Mouse (Mus musculus) common myeloid progenitor, adult 5-6 weeks (primary cell): ENCODE results near the gene Tas1r2. TPM values are rescaled to one million over a fixed set of nuclear protein-coding genes. Genes with fewer than 3 reads are reported as not detected.

ENCODE experiments used
- ATAC-seq: replicated peaks from 2 replicates; pipeline ENCODE4 v1.8.0; 2016; ENCODE audit warnings: low read depth, mild to moderate bottlenecking, moderate TSS enrichment, inconsistent platforms; ENCODE audit not compliant: poor library complexity, severe bottlenecking
- total RNA-seq: library from RNA; stranded (forward); fragments of 200-1000, 187-1606 nt; gene quantifications from 2 replicates; pipeline ENCODE4 v1.2.3, GENCODE M21; 2017

Gene Tas1r2
- total RNA-seq, 1 experiment from 2014 or later, result not detected

DNA sequence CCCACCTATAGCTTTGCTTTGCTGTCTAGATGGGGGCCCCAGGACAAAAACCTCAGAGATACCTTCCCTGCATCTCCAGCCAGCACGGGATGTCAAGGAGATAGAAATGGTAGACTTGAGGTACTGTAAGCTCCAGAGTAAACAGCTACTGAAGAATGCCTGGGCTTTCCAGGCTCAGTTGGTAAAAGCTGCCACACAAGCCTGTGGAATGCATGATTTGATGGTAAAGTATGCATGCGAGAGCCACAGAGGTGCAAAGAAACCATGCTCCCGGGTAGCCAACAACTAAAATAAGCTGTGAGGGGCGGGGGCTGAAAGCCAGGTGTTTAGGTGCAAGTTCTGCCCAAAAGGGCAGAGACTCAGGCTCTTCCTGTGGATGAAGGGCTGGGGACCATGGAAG is 49.6 kb downstream of the Tas1r2 start:
- ATAC-seq, result no peak

DNA sequence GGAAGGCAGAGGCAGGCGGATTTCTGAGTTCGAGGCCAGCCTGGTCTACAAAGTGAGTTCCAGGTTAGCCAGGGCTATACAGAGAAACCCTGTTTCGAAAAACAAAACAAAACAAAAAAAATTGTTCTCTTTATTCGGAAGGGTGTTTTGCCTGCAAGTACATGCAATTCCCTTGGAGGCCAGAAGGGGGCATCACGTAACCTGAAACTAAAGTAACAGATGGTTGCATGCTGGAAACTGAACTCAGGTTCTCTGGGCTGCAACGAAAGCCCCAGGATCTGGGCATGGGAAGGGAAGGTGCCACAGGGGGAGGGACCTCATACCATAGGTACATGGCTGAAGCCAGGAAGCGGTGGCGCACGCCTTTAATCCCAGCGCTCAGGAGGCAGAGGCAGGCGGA is 50.1 kb downstream of the Tas1r2 start:
- ATAC-seq, result no peak

DNA sequence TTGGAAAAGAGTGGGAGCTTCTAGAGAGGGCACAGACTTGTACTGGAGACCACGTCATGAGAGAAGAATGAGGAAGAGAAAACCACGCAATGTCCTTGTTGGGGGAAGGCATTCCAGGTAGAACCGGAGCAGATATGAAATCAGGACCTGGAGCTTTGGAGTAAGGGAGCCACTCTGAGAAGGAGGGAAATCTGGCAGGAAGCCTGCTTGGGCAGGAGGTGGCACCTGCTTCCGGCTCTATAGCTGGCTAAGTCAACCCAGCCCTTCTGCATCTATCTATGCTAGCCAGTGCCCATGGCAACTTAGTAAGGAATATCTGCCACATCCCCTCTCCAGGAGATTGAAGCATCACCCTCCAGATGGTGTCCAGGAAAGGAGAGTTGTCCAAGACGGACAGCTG is 52.6 kb downstream of the Tas1r2 start:
- ATAC-seq, result no peak

DNA sequence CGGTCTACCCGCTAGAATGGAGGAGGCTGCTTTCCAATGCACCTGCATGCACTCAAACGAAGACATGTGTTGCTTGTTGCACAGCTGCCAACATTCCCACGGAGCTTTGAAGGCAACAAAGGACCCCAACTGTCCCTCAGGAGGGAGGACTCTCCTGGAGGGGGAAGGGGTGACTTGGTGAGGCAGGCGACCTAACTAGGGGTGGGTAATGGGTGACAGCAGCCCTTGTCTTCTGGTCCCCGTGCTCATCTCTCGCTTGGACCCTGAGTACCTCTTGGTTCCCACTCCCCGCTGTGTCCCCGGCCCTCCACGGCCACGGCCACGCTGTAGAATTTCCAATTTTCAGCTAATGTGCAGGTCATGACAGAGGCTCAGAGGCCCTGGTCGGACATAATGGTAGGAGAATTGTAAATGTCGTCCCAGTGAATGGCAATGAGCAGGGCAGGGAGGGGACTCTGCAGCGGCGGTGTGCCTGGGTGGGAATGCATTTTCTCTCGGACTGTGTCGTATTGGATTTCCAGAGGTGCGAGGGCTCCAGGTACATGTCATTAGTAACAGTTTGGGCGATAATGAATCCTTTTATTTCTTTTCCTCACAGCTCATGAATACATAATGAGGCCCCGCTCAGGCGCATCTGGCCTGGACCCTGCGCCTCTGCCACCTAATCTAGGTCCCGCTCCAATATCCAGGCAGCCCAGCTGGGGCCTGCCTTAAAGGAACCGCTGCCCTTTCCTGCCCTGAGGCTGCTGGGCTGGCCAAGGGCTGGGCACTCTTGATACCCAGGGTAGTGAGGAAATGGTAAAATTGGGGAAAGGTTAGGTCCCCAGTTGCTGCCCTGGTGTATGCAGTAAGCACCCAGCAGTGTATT is 57.4 kb downstream of the Tas1r2 start:
- no peak for ATAC-seq

DNA sequence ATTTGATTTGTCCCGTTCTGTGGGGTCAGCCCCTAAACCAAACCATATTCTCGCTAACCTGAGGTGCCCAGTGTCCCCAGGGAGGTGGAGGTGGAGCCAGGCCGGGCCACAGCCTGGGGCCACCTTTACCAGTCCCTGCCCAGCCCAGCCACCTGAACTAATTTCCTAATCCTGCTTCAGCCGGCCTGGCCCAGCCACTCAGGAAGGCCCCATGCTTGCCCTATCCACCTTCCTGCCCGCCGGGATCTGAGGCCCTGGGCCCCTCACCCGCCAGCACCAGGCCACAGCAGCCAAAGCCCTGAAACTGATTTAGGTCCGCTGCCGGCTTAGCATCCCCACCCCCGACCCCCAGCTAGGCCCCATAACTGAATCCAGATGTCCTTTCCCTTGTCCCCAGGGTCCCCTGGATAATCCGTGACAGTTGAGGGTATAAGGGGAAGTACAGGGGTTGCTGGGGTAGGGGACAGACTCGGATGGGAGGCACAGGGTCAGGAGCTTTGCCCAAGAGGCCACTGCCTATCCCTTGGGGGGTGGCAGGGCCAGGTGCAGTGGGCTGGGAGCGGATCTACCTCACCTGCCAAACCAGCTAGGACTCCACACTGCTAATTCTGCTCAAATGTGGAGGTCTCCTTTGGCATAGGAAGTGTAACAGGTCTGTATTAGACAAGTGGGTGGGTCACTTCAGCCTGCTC is 62.0 kb downstream of the Tas1r2 start:
- ATAC-seq, result no peak

DNA sequence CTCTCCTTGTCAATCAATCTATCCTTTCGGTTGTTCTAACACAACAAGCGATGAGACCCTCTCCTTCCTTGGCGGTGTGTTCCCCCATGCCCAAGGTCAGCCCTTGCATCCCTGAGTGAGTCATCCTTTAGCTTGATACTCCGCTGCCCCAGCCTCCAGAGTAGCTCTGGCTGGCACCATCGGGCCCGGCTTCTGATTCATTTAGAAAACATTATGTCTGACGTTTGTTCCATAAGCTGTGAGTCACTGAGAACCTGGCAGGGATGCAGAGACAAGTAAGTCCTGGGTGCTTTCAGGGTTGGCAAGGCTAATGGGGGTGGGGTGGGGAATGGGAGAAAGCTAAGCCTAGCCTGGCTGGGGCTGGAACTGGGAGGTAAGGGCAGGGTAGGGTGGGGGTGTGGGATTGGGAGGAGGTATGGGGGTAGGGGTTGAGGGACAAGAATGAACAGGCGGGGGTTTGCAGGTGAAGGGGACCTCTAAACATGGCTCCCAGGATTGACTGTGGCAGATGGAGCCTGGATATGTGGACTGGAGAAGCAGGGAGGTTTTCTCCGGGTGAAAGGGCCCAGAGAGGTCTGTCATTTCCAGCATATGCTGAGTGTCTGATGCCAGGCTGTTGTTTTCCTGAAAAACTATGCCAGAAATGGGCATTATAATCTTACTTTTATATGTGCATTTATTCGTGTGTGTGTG is 63.3 kb downstream of the Tas1r2 start:
- ATAC-seq, result no peak

DNA sequence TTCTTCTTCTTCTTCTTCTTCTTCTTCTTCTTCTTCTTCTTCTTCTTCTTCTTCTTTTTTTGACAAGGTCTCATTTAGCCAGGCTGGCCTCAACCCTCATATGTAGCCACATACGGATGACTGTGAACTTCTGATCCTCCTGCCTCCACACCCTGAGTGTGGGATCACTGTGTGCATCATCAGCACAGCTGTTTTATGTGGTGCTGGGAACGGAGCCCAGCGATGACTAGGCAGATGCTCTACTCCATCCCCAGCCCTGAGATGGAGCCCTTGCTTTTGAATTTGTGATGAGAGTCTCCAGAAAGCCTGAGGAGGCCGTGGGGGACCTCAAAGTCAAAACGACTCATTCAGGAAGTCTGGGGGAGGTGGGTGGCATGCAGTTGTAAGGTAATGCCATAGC is 65.6 kb downstream of the Tas1r2 start:
- no peak for ATAC-seq

Other genes with a start within 250 kb of the Tas1r2 start
- 1.1 and 1.3 TPM in 2 replicates for gene Iffo2, start 123.0 kb upstream of the Tas1r2 start, total RNA-seq
- gene Gm21969, start 50.4 kb upstream of the Tas1r2 start, total RNA-seq, result not detected in 2 replicates
- gene Aldh4a1, start 30.7 kb upstream of the Tas1r2 start, total RNA-seq, result 9.1 and 11.2 TPM in 2 replicates
- gene Pax7, start 180.0 kb downstream of the Tas1r2 start, total RNA-seq, result not detected in 2 replicates